Mouse (Mus musculus): ENCODE data around the gene Sec24d.

Gene Sec24d

DNA sequence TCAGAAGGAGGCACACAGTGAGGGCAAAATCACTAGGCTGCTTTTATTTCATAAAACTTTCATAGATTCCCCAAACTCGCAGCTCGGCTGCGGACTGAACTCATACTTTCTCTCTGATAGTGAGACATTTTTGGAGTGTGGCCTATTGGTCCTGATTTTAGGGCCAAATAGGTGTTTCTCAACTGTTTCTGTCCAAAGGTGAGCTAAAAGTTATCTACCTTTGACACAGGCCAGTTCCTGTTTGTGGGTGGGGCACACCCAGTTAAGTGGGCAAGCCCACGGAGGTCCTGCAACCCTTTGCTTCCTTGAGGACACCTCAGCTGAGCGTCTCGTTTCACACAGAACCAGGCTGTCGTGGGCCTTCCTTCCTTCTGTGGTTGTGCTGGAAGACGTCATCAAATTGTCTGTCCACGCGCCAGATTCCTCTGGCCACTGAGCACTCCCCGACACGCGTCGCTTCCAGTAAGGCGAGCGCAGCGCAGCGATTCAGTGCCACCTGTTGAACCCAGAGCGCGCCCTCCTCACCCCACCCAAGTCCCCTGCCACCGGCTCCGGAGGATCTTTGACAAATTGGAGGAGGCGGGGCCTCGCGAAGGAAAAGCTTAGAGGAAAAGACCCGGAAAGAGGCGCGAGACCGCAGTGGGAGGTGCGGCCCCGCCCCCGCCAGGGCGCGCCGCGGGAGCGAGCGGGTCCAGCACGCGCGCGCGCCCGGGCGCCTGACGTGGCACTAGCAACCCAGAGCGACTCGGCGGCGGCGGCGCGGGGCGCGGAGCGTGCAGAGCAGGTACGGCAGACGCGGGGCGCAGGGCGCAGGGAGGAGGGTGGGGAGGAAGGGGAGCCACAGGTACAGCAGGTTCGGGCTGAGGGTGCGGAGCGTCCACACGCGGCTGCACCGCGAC, at the start of gene Sec24d:
Sec24d (plus strand) TSS at position 703 of the 899 bp plus-strand sequence.
- peak; percentile 68 to 74 for DNase-seq

- DNase-seq, result no peak
These were observed 48.6 kb upstream of the Sec24d start for GRCm38 (mm10) chr3:123218646-123219045.

DNA sequence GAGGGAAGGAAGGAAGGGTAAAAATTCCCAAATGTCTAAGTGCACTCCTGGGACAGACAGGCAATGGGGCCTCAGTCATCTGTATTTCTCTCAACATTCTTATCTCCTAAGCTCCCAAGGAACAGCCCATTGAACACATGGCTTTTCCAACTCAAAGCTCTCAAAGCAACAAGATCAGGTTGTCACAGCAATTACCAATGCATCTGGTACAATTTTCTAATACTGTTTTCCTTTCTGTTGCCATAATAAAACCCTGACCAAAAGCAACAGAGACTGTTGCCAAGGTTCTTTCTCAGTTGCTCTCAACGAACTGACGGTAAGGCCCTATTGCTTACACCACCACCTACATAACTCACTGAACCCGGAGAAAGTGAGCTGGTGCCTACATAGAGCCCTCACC, 40.0 kb upstream of the Sec24d start:
- no peak for DNase-seq

DNA sequence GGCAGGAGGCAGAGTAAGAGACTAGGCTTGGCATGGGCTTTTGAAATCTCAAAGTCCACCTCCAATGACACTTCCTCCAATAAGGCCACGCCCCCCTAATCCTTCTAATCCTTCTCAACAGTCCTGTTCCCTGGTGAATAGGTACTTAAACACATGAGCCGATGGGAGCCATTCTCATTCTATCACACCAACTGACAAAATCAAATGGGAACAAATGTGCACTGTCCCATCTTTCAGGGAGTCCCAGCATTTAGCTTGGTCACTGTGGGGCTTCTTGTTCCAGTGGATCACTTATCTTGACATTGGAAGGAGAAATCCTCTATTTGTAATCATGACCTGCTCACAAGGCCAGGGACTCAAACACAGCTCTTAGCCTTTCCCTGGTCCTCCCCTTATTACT, 35.6 kb upstream of the Sec24d start:
- DNase-seq, result no peak

DNA sequence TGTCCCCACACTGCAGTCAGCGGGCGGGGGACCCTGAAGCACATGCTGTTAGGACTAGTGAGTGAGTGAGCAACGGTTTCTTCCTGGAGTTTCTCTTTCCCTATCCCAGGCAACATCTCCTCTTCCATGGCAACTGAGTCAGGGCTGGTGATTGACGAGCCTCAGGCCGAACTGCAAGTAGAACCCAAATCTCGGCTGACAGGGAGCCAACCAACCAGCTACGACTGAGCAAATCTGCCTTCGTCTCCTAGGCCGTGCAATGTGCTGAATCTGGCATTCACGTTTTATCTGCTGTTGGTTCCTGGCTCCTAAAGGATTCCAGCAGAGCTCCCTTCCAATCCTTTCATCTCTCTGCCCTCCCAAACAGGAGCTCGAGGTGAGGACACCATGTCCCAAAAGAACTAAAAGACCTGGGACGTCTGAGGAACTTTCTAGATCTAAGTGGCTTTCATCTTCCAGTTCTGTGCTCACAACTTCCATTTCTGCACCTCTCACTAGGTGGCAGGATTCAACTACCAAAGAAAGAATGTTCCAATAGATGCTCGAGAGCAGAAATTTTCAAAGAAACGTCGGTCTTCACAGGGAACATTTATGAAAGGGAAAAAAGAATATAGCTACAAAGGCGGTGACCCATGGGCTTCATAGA, 32.9 kb upstream of the Sec24d start:
- DNase-seq, result peak in 1 of 2 experiments; percentile 30

- DNase-seq, result no peak
These were observed 31.8 kb upstream of the Sec24d start for GRCm38 (mm10) chr3:123235495-123235894.

GRCm38 (mm10) chr3:123235921-123236320, 31.3 kb upstream of the Sec24d start, which contains the start of gene Synpo2:
Gene Synpo2 (minus strand): TSS chr3:123236149.
- peak; percentile 19 to 27 for DNase-seq

- no peak for DNase-seq
These were observed 30.2 kb upstream of the Sec24d start for GRCm38 (mm10) chr3:123237039-123237438.

DNA sequence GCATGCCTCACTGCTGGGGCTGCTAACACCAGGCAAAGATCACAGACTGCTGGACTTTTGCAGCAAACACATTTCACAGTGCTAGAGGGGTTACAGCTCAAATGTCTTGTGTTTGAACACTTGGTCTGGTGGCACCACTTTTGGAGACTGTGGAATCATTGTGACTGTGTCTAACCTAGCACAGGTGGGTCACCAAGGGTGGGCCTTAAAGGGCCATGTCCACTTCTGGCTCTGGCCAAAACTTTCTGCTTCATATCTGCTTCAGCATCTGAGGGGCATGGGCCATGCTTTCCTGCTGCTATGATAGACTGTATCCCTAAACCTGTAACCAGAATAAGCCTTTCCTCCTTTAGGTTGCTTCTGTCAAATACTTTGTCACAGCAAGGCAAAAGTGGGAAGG, 29.8 kb upstream of the Sec24d start:
- no peak for DNase-seq

DNA sequence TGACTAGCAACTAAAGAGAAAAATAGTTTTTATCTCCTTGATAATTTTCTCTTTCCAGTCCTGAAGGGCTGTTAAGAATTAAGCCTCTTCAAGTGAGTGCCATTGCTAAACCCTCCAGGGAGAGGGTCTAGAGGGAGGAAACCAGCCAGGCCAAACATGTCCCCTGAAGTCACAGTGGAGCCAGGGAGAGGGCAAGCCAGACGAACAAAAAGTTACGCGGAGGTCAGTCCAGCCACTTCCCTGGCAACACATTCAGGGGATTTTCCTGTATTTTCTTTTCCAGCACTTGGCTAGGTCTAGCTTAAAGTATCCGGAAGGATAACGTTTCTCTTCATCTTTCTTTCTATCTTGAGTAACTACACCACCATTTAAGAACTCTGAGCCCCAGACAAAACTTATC, 22.9 kb upstream of the Sec24d start:
- DNase-seq, result no peak

- DNase-seq, result no peak
These were observed 21.6 kb upstream of the Sec24d start for GRCm38 (mm10) chr3:123245646-123246045.

DNA sequence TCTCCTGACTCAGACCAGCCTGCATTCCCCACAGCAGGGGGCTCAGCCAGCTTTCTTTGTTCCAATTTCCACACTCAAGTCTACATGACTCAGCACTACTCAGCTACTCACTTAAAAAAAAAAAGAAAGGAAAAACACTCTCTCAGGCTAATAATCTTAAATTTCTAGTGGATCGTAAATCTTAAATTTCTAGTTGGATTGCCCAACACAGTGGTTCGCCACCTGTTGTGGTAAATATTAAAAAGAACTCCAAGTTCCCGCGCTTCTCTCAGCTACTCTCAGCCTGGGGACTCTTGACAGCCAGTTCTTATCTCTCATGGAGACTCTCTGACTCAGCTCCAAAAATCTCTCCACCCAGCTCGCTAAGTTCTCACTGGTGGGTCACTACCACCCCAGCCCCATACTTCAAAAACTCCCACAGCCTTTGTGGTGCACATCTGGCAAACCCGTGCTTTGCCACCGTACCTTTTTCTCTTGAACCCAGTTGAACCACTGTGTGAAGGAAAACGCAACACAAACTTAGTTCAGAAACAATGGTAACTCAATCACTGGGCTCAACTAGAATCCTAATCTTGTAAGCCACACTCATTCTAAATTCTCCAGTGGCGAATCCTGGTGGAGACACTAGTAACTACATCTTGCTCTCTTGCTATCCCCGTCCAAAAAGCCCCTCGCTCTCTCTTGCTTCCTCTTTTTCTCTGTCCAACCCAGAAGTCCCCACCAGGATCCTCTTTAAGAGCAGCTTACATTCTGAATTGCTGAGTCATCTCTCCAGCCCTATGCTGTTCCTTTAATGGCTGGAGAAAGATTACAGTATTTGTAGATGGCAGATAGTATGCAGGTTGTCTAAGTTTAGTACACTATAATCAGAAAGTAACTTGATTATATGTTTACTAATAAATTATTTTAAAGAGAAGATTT, 10.8 kb upstream of the Sec24d start:
- DNase-seq, result no peak

DNA sequence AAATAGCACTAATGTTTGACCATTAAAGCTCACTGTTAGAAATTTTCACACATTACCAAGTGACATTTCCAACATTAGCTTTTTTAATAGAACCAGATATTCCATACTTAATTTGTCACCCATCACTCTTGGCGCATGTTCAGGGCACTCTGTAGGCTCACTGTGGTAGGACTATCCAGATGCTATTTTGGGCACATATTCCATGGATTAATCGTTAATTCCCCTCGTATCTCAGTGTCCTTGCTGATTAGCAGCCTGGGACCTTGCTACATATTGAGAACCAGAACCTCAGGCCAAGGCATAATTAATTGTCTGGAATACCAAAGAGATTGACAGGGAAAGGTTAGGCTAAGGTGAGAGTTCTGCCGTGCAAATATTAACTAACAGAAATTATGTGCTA, 8.5 kb upstream of the Sec24d start:
- no peak for DNase-seq

GRCm38 (mm10) chr3:123264706-123265105, 2.5 kb upstream of the Sec24d start:
- no peak for DNase-seq

GRCm38 (mm10) chr3:123267741-123268201, 516 bp downstream of the Sec24d start:
- peak; percentile 50 to 57 for DNase-seq

DNA sequence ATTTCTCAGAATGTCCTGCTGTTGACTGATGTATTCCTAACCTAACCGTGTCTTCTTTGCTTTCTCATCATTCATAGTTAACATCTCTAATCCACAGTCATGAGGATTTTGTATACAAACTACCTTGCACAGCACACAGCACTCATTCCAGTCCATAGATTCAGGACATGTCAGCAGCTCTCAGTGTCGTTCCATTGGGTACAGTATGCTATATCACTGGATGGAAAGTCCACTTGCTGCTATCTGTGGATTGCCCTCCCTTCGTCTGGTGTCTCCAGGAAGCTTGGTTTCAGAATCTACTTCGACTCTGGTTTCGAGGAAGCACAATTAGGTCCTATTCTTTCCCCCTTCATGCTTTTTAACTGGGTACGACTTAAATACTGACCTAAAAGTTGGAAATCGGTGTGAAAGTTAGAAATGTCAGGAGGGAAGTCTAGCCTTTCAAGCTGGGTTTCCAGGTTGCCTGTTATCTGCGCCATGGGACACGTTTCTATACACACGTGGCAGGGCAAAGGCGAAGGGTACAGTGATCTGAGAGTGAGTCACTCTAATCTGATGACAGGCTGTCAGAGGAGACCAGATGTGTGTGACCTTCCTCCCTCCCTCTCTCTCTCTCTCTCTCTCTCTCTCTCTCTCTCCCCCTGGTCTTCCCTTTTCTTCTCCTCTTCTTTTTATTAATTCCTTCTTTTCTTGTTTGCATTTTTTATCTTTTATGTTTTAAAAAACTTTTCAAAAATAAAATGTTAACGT, 15.8 kb downstream of the Sec24d start:
- no peak for DNase-seq

- no peak for DNase-seq
These were observed 17.0 kb downstream of the Sec24d start for GRCm38 (mm10) chr3:123284284-123284683.

- no peak for DNase-seq
These were observed 18.4 kb downstream of the Sec24d start for GRCm38 (mm10) chr3:123285649-123286048.

GRCm38 (mm10) chr3:123288856-123289570, 21.8 kb downstream of the Sec24d start:
- DNase-seq, result no peak

DNA sequence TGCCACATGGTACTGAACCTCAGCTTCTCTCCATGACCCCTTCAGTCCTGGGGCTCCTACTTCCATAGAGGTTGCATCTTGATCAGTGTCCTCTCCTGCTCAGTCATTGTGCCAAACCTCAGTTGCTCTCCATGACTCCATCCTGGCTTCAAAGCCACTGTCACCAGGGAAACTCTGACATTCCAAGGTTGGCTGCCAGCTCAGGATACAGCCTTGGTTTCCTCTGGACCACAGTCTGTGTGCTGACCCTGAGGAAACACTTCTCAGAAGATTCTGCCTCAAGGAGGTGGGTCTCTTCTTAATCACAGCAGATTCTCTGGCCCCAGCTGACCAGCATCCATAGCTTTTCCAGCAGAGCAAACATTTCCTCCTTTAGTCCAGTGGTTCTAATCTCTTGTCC, 24.4 kb downstream of the Sec24d start:
- DNase-seq, result no peak

DNA sequence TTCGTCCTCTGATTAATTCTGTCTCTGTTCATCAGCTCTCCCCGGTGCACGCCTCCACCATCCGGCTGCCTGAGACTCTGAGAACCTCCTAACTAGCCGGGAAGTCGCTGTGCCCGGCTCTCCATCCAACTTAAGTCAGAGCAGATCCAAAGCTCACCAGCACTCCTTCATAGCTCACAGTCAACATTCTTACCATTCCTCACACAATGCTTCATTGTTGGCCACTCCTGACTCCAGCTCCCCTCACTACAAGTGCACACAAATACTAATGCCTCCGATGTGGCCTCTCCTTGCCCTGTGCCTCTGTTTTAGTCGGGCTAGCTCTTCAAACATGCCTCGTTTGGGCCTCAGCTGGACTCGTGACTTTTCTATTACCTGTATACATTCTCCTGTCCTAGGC, 29.4 kb downstream of the Sec24d start:
- no peak for DNase-seq
